Mouse (Mus musculus) R1 (cell line): ENCODE data around the gene Tmem56.

Source experiments
- DNase-seq: peaks from one replicate; pipeline ENCODE4 v3.0.0-alpha.2; 2018; ENCODE audit warnings: low read depth, low spot score

Tmem56 gene

DNA sequence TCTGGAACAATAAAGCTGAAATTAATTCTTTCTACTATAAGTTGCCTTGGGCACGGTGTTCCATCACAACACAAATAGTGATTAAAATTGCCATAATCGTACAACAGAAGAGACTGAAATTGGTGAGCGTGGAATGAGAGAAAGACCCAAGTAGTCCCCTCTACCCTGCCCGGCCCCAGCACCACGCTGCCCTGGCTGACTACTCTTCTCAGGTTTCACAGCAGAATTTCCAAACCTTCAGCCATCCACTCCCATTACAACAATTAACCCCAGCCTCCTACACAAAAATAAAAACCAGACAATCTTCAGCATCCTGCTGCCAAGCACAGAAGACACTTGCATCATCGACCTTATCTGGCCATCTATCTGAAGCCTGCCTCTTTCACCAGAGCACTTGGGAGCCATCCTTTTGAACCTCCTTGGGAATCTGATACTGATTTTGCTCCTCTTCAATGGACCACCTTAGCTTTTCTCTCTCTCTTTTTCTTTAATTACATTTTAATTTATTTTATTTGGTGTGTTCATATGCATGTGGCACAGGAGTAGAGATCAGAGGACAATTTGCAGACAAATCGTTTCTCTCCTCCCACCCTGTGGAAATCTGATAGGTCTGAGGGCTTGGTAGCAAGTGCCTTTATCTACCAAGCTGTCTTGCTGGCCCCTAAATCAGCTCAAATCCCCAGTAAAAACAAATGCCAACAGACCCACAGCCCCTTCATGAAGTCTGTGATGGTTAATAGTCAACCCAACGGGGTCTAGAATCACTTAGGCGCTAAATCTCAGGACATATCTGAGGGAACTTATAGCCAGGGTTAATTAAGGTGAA, 40.6 kb downstream of the Tmem56 start:
- DNase-seq = no peak

GRCm38 (mm10) chr3:121240362-121241040, 42.4 kb downstream of the Tmem56 start:
- DNase-seq = no peak

DNA sequence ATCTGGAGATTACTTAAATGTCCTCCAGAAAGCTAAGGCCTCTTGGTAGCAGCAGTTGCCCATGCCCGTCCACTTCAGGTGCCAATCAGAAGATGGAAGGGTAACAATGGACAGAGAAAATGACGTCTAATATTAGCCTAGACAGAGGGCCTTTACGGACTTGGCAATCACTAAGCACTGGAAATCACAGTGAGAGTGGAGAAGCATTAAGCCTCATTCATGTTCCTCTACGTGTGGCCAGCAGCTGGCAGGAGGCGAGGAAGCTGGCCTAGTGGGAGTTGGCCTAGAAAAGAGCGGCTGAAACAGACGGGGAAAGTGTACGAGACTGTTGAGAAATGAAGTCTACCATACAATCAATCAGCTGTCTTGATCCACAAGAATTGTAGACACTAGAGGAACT, 43.8 kb downstream of the Tmem56 start:
- DNase-seq = no peak

GRCm38 (mm10) chr3:121224763-121225162, 58.1 kb downstream of the Tmem56 start:
- no peak for DNase-seq

- DNase-seq = no peak
These were observed 58.7 kb downstream of the Tmem56 start for GRCm38 (mm10) chr3:121224185-121224584.

GRCm38 (mm10) chr3:121221987-121222386, 60.9 kb downstream of the Tmem56 start:
- no peak for DNase-seq

DNA sequence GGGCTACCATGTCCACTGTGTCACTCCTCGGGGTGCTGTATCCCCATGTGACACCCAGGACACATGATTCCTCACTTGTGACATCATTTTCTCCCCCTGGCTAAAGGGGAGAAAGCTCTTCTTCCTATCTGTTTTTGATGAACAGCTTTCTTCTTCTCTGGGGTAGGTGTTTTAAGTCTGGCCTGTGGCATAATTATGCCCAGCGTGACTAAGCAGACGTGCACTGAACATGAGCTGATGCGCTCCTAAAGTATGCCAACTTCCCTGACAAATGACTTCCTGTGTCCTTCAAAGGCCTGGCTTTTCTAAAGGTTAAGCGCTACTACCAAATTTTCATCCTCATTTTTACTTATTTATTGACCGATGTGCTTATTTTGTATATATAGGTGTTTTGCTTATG, 65.9 kb downstream of the Tmem56 start:
- DNase-seq = no peak

DNA sequence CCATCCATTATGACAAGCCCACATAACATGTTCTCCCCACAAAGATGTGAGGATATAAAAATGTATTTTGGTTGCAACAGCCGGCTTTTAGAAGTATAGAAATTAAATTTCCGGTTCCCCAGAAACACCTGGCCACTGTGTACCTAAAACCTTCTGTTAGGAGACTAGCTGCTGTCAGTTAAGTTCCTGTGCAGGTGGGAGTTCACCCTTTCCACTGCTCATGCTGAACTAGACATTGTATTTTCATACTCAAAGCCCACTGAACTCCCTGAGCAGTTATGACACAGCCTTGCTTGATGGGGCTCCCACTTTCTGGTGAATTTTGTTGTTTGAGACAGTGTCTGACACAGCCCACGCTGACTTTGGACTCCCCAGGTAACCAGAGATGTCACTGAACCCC, 69.4 kb downstream of the Tmem56 start:
- DNase-seq = no peak

GRCm38 (mm10) chr3:121212156-121212555, 70.7 kb downstream of the Tmem56 start:
- DNase-seq = peak; percentile 38

DNA sequence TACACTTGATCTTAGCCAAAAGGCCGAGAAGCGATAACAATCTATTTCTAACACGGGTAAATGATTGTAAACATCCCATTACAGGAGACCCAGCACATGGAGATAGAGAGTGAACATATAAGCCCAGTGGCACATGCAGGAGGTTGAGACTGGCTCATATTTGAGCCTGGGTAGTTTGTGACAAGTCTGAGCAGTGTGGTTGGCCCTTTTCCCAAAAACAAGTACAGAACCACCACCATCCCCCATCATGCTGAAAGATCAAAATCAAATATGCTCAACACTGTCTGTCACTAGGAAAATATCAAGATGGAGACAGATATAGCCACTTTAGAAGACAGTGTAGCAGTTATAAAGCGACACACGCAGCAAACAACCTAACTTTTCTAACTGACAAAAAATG, 73.9 kb downstream of the Tmem56 start:
- no peak for DNase-seq

DNA sequence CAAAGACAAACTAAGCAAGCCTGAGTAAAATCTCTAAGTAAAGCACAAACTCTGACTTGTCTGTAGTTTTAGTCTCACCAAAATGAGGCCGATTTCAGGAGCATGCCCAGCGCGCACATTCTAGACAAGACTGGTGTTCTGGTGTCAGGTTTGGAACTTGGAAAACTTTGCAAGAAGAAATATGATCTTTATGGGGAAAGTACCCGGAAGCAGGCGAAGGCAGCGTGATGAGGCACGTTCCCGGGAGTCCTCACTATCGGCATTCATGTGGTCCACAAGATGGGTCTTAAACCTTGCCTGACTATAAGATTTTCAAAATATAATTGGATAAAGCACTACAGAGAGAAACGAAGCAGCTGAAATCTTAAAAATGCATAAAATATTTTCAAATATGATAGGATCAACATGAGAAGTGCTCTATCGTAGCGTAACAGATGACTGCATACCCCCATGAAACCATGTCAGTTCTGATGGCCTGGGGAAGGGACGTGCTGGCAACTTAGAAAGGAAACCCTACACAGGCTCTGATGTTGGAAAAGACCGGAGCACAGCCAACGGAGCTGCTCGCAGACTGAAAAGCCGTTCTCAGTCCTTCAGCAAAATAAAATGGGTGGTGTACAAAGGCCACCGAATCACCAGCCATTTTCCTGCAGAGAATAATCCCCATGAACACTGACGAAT, 76.6 kb downstream of the Tmem56 start:
- DNase-seq = peak; percentile 43

DNA sequence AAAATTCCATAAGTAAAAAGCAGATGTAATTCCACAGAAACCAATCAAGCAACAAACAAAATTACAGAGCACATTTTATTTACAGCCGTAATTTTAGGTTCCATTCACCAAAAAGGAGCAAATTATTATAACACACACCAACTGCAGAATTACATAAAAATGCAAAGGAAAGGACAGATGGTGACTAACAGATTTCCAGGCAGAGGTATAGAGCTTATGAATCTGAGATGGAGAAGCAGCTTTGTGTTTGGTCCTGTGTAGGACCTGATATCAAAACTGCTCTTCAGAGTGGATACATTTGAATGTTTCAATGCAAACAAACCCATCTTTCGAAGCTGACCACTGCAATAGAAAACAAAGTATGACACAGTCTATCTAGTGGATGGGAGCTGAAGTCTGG, 80.3 kb downstream of the Tmem56 start:
- DNase-seq = no peak

- peak; percentile 13 for DNase-seq
These were observed 81.7 kb downstream of the Tmem56 start for GRCm38 (mm10) chr3:121201012-121201747.

DNA sequence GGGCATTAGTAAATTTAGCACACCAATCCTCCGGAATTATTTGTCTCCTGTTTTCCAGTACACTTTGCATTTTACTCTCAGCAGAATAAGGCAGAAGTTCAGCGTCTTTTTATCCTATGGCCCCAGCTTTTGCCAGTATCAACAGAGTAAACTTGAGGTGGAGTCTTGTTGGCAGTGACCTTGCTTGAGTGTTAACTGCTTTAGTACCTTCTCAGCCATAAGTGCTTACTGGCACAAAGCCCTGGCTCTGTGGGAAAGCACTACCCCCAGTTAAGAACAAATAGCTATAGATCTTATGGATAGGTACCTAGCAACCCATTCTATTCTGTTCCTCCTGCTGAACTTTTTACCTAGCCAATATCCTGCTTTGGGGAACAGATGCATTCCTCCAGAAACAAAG, 93.7 kb downstream of the Tmem56 start:
- no peak for DNase-seq

DNA sequence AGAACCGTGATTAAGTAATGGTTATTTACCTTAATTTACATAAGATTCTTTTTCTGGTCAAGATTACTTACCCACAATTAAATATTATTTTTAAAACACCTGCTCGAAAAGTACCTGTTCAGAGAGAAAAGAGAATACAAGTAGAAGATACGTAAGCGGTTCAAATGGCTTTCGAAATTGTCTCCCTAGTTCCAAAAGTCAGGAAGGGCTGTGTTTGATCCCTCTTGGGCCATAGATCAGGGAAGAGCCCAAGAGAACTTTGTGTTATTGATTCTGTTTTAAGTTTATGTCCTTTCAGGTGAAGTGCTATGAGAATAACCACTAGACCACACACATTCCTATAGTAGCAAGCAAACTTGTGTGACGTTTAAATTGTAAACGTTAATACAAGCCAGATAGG, 95.4 kb downstream of the Tmem56 start:
- no peak for DNase-seq

DNA sequence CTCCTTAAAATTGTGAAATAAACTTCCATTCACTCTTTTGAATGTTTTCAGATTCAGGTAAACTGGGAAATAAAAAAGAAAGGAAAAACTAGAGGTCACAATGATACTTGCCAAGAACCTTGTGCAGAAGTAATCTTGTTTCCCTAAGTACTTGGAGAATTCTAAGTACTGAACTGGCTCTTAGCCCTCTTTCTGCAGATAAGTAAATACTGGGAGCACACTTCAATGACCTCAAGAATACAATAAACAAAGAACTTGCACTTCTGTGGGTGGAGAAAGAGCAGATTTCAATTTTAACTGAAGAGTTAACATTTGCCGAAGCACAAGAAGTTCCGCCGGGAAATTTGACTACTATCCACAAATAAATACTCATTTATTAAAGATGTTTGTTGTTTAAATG, 96.0 kb downstream of the Tmem56 start:
- no peak for DNase-seq

- no peak for DNase-seq
These were observed 97.7 kb downstream of the Tmem56 start for GRCm38 (mm10) chr3:121185197-121185596.

GRCm38 (mm10) chr3:121176011-121176410, 106.9 kb downstream of the Tmem56 start:
- DNase-seq = no peak

- DNase-seq = no peak
These were observed 108.5 kb downstream of the Tmem56 start for GRCm38 (mm10) chr3:121174248-121174945.

DNA sequence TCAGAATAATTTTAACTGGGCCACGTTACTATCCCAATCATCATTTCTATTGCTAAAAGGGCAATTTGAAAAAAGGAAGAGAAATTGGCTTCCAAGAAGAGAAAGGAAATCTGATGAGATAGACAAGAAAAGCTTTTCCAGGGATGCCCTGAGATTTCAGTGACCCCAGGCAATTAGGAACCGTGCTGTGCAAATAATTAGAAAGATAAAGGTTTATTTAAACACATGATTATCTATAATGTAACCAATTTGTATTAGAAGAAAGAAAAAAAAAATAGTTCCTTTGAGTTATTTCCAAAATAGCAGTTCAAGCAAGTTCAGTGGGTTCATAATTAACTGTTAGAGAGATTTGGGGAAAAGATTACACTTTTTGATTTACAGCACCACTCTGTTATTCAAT, 110.2 kb downstream of the Tmem56 start:
- no peak for DNase-seq

GRCm38 (mm10) chr3:121171872-121172265, 111.0 kb downstream of the Tmem56 start:
- no peak for DNase-seq
